Mouse (Mus musculus) embryonic fibroblast, embryonic 13.5 days (primary cell): ENCODE data around the gene Ttyh3.

Source experiments
- CTCF ChIP-seq: IDR thresholded peaks from 2 replicates; pipeline ENCODE4 v1.5.1; 2011; ENCODE audit warnings: mild to moderate bottlenecking, control low read depth, low read length, moderate library complexity, borderline replicate concordance; ENCODE audit not compliant: insufficient read depth
- POLR2A ChIP-seq: IDR thresholded peaks from 2 replicates; pipeline ENCODE4 v1.6.1; 2011; ENCODE audit warnings: low read depth, mild to moderate bottlenecking, control low read depth, low read length, moderate library complexity

DNA sequence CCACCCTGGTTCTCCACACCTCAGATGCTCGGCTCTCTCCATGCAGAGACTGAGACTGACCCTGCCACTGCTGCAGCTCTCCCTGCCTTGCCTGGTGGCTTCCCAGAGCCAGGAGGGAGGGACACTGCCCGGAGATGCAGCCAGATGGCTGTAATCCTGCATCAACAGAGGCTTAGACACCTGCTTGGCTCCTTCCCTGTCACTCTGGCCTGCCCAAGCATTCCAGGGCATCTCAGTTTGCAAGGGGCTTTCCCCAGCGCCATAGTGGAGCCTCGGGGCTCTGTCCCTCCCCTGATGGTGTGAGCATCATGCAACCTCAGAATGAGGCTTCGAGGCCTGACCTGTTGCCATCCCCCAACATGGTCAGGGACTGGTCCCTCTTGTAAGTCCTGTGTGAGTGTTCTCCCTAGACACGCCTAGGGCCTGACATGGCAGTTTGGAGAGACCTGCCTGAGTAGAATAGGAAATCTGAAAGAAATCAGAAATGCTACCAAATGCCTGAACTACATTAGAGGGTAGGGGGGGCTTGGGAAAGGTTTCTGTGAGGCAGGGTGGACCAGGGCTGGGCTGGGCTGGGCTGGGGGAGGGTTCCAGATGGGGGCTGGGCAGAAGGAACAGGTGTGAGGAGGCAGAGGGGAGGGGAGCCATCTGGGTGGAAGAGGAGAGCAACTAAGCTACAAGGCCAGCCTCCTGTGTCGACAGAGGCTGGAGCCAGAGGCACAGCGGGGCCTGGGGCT lies 65.7 kb downstream of the Ttyh3 start:
- TF ChIP-seq CTCF = no peak
- no peak for TF ChIP-seq POLR2A
